Mouse (Mus musculus) retina, adult 2 months (tissue): ENCODE results near the gene Srgap3.

Experiments used
- DNase-seq: peaks from one replicate; pipeline ENCODE4 v3.0.0-alpha.2; 2012; ENCODE audit warnings: low read depth, low spot score

Gene Srgap3

DNA sequence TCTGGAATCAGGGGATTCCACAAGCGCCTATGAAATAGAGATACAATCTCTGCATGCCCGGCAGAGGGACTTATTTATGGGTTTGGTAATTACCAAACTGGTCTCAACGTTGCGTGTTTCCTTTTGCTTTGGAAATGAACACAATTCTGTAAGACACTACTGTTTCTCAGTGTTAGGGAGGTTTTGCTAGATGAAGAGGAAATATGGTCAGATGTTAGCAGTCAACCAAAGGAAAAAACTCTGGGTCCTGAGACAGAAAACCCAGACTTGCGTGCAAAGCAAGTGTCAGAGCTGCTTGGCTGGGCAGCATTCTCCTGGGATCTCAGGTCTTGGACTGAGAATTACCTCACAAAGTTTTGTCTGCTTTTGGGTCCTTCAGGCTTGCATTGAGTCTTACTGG is 34.5 kb downstream of the Srgap3 start:
- no peak for DNase-seq

DNA sequence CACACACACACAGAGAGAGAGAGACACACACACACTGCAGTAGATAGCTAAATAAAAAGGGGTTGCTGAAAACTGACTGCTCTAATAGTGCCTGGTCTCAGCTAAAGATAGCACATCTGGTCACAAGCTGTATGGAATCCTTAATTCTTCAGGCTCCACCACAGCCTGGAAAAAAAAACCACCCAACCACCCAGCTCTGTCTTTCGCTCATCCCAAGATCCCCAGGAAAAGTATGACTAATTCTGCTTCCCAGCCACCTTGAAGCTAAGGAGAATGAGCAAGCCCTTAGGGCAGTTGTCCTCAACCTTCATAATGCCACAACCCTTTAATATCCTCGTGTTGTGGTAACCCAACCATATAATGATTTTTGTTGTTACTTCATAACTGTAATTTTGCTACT is 37.4 kb downstream of the Srgap3 start:
- no peak for DNase-seq

GRCm38 (mm10) chr6:112907887-112908584 is 39.0 kb downstream of the Srgap3 start:
- no peak for DNase-seq

- DNase-seq: no peak
These were observed 43.3 kb downstream of the Srgap3 start for GRCm38 (mm10) chr6:112903796-112904195.

GRCm38 (mm10) chr6:112903226-112903625 is 43.8 kb downstream of the Srgap3 start:
- no peak for DNase-seq

GRCm38 (mm10) chr6:112902791-112903190 is 44.3 kb downstream of the Srgap3 start:
- no peak for DNase-seq

DNA sequence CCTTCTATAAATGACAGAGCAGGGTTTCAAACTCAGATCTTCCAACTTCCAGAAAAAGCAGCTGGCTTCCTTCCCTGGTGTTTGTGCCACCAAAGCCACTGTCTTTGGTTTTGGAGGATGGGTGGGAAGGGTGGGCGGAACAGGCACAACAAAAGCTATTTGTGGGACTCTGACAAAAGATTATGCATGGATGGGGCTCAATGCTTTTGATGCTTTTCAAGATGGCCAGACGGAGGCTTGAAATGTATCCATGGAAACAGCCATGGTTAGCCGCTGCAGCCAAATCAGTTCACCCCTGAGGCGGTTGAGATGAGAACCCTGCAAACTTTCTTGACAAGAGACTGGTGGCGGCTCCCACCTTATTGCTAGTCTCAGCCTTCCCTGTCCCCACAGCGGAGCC is 46.8 kb downstream of the Srgap3 start:
- no peak for DNase-seq

GRCm38 (mm10) chr6:112899711-112900110 is 47.4 kb downstream of the Srgap3 start:
- no peak for DNase-seq

DNA sequence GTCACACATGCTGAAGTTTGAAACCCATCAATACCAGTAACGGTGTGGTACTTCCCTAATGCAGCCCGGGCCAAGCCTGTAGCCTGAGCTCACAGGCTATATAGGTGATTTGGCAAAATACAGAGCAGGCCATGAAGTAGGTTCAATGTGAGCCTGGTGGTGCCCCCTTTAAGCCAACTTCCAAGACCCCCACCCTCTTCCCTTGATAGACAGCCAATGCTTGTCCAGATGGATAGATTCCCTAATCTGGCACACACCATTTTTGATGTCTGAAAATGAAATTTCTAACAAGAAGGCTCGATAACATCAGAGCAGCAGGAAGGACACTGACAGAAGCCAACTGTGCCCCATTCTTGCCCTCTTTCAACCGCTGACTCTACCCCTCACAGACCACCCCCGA is 47.8 kb downstream of the Srgap3 start:
- DNase-seq: no peak

- DNase-seq: no peak
These were observed 48.6 kb downstream of the Srgap3 start for GRCm38 (mm10) chr6:112898435-112898834.

DNA sequence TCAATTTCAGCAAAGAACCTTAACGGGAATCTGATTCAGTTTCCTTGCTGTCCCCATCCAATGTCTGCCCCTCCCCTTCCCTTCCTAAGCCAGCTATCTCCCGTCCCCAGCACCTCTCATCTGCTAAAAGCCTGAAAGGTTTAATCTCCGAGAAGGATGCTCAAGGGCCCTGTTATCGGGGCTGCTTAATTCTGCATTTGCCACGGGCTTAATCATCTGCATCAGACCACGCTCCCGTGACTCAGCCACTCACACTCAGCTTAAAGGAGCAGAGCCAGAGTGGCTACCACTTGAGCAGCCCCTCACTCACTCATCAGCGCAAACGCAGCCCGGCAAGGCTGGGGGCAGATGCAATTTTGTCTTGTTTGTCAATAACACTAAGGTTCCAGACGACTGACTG is 50.7 kb downstream of the Srgap3 start:
- DNase-seq: no peak

GRCm38 (mm10) chr6:112890331-112890751 is 56.7 kb downstream of the Srgap3 start:
- no peak for DNase-seq

DNA sequence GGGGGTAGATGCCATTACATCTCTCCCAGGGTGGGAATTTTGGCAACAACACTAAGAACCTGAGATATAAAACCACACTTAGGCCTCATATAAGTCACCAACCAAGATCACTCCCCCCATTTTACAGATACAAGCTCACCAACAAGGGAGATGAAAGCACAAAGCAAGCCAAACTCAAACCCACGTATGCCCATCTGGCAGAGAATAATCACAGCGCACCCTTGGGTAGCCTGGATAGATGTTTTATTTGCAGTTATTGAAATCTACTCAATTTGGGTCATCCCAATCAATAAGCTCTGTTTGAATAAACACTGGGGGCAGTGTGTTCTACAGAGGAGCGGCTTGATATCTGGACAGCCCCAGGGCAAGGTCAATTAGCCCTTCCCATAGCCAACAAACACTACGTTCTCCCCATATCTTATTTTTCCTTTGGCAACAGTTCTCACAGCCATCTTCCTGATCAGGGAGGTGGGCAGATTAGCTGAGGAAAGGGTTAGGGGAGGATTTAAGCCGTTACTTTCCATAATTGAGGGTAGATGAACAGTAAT is 63.4 kb downstream of the Srgap3 start:
- DNase-seq: no peak

GRCm38 (mm10) chr6:112880048-112880534 is 67.0 kb downstream of the Srgap3 start:
- no peak for DNase-seq

DNA sequence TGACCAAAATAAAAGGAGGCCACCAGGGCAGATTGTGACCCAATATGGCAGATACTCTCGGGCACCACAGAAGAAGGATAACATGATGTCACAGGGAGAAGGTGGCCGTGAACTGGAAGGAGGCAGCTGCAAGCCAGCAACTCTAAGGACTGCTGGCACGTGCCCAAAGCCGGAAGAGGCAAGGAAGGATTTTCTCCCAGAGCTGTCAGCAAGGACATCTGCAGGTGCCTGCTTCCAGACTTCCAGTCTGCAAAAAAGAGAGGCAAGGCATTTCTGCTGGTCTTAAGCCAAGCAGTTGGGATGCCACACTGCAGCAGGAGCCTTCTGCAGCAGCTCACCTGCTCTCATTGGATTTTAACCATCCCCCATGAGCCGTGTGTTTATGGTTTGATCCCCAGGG is 67.9 kb downstream of the Srgap3 start:
- DNase-seq: no peak

GRCm38 (mm10) chr6:112873089-112873835 is 73.8 kb downstream of the Srgap3 start:
- no peak for DNase-seq

- DNase-seq: no peak
These were observed 75.8 kb downstream of the Srgap3 start for GRCm38 (mm10) chr6:112871241-112871780.

- no peak for DNase-seq
These were observed 78.7 kb downstream of the Srgap3 start for GRCm38 (mm10) chr6:112868197-112868957.

DNA sequence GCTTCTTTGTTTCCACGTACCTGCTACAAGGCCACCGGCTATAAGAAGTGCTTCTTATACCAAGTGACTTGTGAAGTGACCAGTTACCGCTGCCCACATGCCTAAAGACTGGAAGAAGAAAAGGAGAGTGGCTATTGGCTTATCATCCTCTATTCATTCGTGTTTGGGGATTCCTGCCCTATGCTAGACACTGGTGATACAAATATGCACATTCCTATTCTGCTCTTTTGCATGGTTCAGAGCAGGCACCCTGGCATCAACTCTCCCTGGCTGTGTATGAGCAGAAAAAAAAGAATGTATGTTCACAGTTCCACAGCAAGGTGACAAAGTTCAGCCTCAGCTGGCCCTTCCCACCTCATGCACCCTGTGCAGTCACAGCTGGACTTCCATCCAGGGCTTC is 81.0 kb downstream of the Srgap3 start:
- DNase-seq: no peak

DNA sequence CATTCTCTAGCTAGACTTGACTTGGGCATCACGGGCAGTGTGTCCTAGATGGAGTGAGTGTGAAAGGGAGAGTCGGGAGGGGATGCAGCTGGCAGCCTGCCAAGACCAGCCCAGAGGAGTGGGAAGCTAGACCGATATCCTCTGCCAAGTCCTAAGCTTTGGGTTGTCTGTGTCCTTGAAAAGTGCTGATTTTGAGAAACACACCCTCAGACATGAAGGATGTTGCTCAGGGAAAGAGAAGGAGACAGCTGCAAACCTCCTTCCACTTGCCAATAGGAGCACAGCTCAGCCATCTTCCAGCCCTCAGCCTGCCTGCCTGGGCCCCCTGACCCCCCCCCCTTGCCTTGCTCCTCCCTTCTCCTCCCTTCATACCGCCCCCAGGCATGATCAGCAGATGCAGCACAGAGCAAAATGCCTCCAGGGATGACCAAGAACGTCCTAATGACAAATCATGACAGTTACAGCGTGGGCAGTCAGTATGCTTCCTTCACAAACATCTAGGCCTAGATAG is 82.0 kb downstream of the Srgap3 start:
- no peak for DNase-seq

DNA sequence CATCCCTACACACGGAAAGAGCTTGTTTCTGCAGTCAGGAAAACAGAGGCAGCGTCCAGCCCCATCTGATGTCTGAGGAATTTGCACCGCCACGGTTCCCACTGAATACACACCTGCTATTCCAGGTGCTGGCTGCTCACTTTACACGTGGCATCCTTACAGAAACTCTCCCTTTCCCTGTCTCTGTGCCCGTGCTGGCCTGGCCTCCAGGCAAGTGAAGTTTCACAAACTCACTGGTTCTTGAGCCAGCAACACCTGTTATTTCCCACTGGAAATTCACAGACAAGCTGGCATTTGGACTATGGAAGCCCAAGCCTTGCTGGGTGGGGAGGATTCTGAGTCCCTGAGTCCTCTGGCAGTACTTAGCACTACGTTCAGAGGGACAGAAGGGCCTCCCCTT is 84.6 kb downstream of the Srgap3 start:
- no peak for DNase-seq
